Mouse (Mus musculus) C2C12 (cell line): Measurements from ENCODE around the gene Tceal1. TPM values are rescaled to one million over a fixed set of nuclear protein-coding genes. Genes with fewer than 3 reads are reported as not detected.
"Not testable (repeated sequence)": the region's sequence is repeated elsewhere in the genome, so short reads cannot be mapped to it uniquely, and the experiment has no call there.

Experiments
- H3K27me3 ChIP-seq: one replicate; pipeline ENCODE4 v1.6.1; 2011; ENCODE audit not compliant: control insufficient read depth, insufficient read depth, insufficient read length
- H3K36me3 ChIP-seq: one replicate; pipeline ENCODE4 v1.6.1; 2011; ENCODE audit not compliant: control insufficient read depth, insufficient read depth
- H3K4me3 ChIP-seq: one replicate; pipeline ENCODE4 v1.5.1; 2011; ENCODE audit warnings: mild to moderate bottlenecking, control low read depth; ENCODE audit not compliant: poor library complexity, insufficient read depth, severe bottlenecking
- H3K79me2 ChIP-seq: one replicate; pipeline ENCODE4 v1.6.1; 2011; ENCODE audit not compliant: control insufficient read depth, insufficient read depth
- H3K79me3 ChIP-seq: one replicate; pipeline ENCODE4 v1.6.1; 2011; ENCODE audit warnings: low read depth, control low read depth
- H3ac ChIP-seq: one replicate; pipeline ENCODE3; 2011; ENCODE audit warnings: low read depth; ENCODE audit not compliant: control insufficient read depth, insufficient read length
- CEBPB ChIP-seq: IDR thresholded peaks from one replicate; pipeline ENCODE4 v1.6.1; 2011; ENCODE audit warnings: low read depth, mild to moderate bottlenecking, control low read depth, moderate library complexity
- CTCF ChIP-seq: IDR thresholded peaks from one replicate; pipeline ENCODE4 v1.5.1; 2011; ENCODE audit not compliant: control insufficient read depth, insufficient read depth, insufficient read length
- FOSL1 ChIP-seq: IDR thresholded peaks from one replicate; pipeline ENCODE4 v1.8.0; 2011; ENCODE audit warnings: mild to moderate bottlenecking, low read length; ENCODE audit not compliant: poor library complexity, insufficient read depth, severe bottlenecking
- MAX ChIP-seq: IDR thresholded peaks from one replicate; pipeline ENCODE4 v1.6.1; 2011; ENCODE audit warnings: mild to moderate bottlenecking, control low read depth
- MYOD1 ChIP-seq: IDR thresholded peaks from one replicate; pipeline ENCODE4 v1.6.1; 2011; ENCODE audit warnings: low read depth; ENCODE audit not compliant: control insufficient read depth, insufficient read length
- MYOG ChIP-seq: IDR thresholded peaks from one replicate; pipeline ENCODE4 v1.6.1; 2011; ENCODE audit not compliant: control insufficient read depth, insufficient read length; ENCODE audit errors: extremely low read depth
- USF1 ChIP-seq: IDR thresholded peaks from one replicate; pipeline ENCODE4 v1.6.1; 2011; ENCODE audit warnings: low read depth, mild to moderate bottlenecking, control low read depth, moderate library complexity
- long read RNA-seq, 2 experiments: library from polyadenylated mRNA; unstranded; transcript quantifications; one replicate each; pipeline ENCODE4 v2.0.0; 2019 to 2020
- polyA plus RNA-seq: library from polyadenylated mRNA; unstranded; fragments of >200 nt; fragmentation: generic; extraction: Trizol; gene quantifications from one replicate; pipeline ENCODE4 v1.2.1, GENCODE M21; 2012; ENCODE audit warnings: missing spikeins

The Tceal1 gene
- 0.42 TPM for polyA plus RNA-seq
- long read RNA-seq, experiment 1, transcript Tceal1-201 (2 exons, 2,803 nt) = major isoform, 6 of 8 reads
- long read RNA-seq, experiment 1, partial matches to known transcripts = 0 of 8 reads
- long read RNA-seq, experiment 1, other reads (novel, unspliced or antisense) = 2 of 8 reads
- long read RNA-seq, experiment 2 = 0 reads

- TF ChIP-seq MAX (no peak), CTCF (no peak), USF1 (peak; percentile 92), FOSL1 (no peak)
- Histone ChIP-seq H3ac (no peak within 1 kb of the TSS), H3K79me3 (no peaks in the 10 kb centered on the region), H3K36me3 (no peaks in the 10 kb centered on the region), H3K79me2 (no peaks in the 10 kb centered on the region), H3K27me3 (no peaks in the 10 kb centered on the region), H3K4me3 (peak within 1 kb of the TSS; percentile 6)
Measured at GRCm38 (mm10) chrX:136707446-136708167, at the start of gene Tceal1. TSS of gene Tceal1 (plus strand) at chrX:136707982.

DNA sequence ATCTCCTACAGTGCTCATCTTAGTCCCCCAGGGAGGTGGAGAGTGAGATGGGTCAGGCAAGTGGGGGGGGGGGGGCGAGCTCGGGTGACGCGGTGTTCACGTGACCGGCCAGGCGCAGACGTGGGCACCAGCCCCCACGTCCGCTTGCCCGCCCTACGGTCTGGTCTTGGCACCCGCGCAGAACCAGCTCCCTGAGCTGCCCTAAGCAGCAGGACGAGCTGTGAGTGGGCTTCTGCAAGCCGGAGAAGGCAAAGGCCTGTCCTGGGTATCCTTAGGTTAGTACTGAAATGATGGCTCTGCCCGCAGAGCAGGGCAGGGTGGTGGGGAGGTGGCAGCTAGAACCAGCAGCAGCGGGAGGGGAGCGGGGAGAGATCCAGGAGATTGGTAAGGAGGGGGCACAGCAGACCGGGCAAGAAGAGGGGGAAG lies 41.5 kb upstream of the Tceal1 start:
- Histone ChIP-seq H3ac (no peak overlapping the region), H3K27me3 (no peaks in the 10 kb centered on the region), H3K79me3 (no peaks in the 10 kb centered on the region), H3K79me2 (no peaks in the 10 kb centered on the region), H3K36me3 (no peaks in the 10 kb centered on the region), H3K4me3 (no peak overlapping the region)
- TF ChIP-seq USF1 (no peak), MYOD1 (no peak), CEBPB (no peak), FOSL1 (no peak), MYOG (no peak), MAX (no peak), CTCF (no peak)

- not testable (repeated sequence) for H3K79me2 ChIP-seq, H3K36me3 ChIP-seq, H3K27me3 ChIP-seq, H3ac ChIP-seq, H3K4me3 ChIP-seq, H3K79me3 ChIP-seq
Measured at GRCm38 (mm10) chrX:136666762-136667464, 40.9 kb upstream of the Tceal1 start.

DNA sequence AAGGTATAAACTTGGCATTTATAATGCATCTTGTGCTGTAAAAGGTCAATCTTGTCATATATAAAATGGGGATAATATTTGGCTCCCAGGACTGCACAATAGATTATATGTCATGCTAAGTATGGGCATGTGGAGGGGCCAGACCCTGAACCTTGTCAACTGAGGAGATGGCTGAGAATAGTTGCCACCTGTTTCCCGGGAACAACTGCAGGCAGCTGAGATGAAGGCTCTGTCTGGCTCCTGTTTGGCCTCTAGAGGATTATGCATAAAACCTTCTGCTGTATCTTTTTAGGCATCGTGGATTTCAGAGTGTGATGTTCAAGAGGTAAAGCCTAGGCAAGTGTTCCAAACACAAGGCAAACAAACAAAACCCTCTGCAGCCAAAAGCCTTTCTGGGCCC lies 39.0 kb upstream of the Tceal1 start:
- H3K27me3 ChIP-seq = no peaks in the 10 kb centered on the region
- no peak overlapping the region for H3ac ChIP-seq
- no peaks in the 10 kb centered on the region for H3K79me3 ChIP-seq
- no peaks in the 10 kb centered on the region for H3K79me2 ChIP-seq
- H3K36me3 ChIP-seq = no peaks in the 10 kb centered on the region
- TF ChIP-seq CEBPB = no peak
- no peak for TF ChIP-seq FOSL1
- no peak for TF ChIP-seq MYOG
- no peak for TF ChIP-seq CTCF
- no peak for TF ChIP-seq MYOD1
- TF ChIP-seq USF1 = no peak
- TF ChIP-seq MAX = no peak
- no peak overlapping the region for H3K4me3 ChIP-seq

GRCm38 (mm10) chrX:136680989-136681388 lies 26.8 kb upstream of the Tceal1 start:
- TF ChIP-seq MAX (no peak), FOSL1 (no peak), MYOD1 (no peak), MYOG (no peak), CEBPB (no peak), CTCF (no peak), USF1 (no peak)
- Histone ChIP-seq H3K4me3 (no peak overlapping the region), H3K79me3 (no peaks in the 10 kb centered on the region), H3K79me2 (no peaks in the 10 kb centered on the region), H3K36me3 (no peaks in the 10 kb centered on the region), H3K27me3 (no peaks in the 10 kb centered on the region), H3ac (no peak overlapping the region)

DNA sequence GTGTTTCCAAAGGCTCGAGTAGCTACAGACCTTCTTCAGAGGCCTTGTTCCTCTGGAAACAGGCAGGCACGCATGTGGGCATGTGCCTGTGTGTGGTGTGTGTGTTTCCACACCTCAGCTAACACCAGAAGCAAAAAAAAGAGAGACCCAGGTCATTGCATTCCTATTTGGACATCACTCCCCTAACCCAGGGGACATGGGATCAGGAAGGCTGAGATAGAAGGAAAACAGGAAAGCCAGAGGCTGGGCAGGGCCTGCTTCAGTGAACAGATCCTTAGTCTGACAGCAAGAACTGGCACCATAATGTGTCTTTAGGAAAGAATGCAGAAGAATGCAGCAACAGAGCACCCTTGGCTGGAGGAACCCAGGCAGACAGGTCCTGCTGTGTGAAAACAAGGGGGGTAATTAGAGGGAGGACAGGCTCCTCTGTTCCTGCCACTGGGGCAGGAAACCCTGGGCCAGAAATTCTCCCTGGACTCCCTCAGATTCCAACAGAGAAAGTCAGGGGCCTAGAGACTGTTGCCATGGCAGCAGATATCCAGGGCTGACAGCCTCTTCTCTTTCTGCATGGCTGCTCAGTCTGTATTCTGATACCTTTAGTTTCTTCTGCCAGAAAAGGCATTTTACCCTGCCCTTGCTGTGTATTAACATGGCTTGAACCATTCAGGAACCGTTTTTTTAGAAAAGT lies 16.0 kb upstream of the Tceal1 start:
- not testable (repeated sequence) for H3K36me3 ChIP-seq

More for the DNA sequence above, 16.0 kb upstream of the Tceal1 start:
- H3K79me2 ChIP-seq, H3K27me3 ChIP-seq, H3ac ChIP-seq, H3K4me3 ChIP-seq, H3K79me3 ChIP-seq: not testable (repeated sequence)
